Mouse (Mus musculus) right cerebral cortex, postnatal 14 days (tissue): ENCODE measurements around the gene Aldh3a2.
"Not testable (repeated sequence)": the region's sequence is repeated elsewhere in the genome, so short reads cannot be mapped to it uniquely, and the experiment has no call there.

Source experiments
- DNase-seq: peaks from one replicate; pipeline ENCODE4 v3.0.0; 2022

The Aldh3a2 gene

DNA sequence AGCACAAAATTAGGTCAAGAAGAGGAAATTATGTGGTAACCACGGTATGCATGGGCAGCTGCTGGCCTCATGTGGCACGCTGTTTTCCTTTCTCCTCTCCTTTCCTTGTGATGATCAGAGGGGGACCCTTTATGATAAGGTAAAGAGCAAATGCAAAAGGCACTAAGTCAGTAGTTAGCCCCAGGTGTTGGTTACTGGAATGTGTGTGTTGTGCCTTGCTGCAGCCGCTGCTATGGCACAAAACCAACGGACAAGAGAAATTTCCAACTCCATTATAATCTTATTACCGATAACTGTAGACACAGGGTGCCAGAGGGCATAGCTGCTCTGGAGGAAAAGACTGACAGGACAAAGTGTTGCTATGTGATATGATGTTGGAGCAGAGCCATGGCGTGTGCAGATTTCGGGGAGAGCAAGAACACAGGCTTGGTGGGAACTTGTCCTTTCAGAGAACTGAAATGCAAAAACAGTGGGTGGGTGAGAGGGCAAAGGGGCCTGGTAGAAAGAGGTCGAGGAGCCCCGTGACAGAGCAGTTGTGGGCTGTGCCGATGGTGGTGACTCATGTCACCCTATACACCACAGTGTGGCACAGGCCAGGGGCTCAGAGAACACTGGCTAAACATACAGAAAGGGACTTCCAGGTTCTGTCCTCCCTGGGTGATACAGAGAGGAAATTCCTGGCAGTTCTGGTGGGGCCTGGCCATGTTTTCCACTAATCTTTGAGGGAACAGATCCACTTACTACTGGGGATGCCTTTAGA lies 59.6 kb downstream of the Aldh3a2 start, which contains the start of gene Aldh3a1:
Aldh3a1 (plus strand) TSS at position 51 of the 760 bp plus-strand sequence.
- no peak for DNase-seq

DNA sequence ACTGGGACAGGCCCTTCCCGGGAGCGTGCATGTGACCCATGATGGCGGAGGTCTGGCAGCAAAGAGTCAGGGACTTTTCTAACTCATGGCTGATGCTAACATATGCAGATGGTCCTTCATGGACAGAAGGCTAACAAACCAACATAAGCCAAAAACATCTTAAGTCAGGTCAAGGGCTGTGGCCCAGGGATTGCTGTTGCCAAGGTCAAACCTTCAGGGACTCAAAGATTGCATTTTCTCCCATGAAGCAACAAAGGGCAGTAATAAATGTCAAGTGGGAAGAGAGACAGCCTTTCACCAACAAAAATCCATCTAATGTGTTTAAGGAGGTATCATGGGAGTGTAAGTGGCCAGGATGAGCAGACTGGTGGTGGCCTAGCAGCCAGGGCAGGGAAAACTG lies 61.1 kb downstream of the Aldh3a2 start:
- DNase-seq: no peak

DNA sequence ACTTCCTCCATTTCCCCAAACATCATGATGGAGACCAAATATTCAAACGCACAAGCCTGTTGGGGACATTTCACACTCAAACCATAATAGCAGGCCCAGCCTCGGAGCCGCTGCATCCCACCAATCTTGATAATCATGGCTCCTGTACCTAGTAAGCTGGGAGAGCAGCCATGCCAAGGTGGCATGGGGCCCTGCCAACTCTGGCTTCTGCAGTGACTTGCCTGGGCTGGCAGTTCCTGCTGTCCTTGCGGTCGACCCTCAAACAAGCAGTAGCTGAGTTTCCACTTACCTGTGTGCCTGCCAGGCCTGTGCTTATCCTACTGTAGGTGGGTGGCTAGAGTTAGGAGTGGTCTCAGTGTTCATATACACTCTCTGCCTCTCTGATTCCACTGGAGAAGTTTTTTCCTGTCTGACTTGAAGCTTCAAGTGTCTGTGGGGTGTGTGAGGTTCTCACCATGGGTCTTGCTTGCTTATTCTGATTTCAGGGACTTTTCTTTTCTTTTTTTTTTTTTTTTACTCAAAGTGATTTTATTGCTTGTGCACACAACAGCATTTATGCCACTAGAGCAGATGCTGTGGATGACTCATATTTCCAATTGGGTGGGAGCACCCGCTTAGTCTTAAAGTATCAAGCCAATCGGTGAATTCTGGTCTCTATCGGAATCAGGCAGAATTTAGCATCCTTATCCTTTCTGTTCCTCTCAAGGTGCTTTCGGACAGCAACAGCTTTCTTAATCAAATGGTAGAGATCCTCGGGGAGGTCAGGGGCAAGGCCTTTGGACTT lies 61.9 kb downstream of the Aldh3a2 start:
- DNase-seq: no peak

DNA sequence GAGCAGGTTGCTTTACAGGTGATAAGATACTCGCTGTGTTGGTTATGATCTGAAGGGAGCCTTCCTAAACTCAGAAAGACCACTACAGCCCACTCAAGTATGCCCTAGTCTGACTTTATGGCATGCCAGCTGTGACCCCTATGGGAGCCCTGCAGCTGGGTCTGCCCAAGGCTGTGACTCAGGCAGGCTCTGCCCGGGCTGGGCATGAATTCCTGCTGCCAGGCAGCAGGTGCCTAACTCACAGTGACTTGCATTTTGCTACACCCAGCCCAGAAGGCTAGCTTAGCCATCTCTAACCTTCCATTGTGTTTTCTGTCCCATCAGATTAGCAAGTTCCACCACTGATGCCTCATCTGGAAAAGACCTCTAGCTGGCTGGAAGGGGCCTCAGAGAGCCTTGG lies 64.5 kb downstream of the Aldh3a2 start:
- DNase-seq: no peak

DNA sequence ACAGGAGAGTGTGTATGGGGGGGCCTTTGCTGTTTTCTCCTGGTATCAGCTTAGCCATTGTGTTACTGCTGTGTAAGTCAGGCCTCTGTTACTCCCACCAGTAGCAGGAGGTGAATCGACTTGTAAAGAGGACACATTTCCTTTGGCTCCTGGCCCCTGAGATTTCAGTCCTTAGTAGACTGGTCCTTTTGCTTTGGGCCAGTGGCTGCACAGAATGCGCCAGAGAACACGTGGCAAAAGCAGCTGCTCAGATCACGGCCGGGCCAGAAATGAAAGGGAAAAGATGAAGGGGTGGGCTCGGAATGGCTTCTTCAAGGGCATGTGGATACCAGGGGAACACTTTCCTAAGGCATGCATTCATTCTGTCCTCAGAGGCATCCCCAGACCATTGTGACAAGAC lies 65.1 kb downstream of the Aldh3a2 start:
- DNase-seq: no peak

DNA sequence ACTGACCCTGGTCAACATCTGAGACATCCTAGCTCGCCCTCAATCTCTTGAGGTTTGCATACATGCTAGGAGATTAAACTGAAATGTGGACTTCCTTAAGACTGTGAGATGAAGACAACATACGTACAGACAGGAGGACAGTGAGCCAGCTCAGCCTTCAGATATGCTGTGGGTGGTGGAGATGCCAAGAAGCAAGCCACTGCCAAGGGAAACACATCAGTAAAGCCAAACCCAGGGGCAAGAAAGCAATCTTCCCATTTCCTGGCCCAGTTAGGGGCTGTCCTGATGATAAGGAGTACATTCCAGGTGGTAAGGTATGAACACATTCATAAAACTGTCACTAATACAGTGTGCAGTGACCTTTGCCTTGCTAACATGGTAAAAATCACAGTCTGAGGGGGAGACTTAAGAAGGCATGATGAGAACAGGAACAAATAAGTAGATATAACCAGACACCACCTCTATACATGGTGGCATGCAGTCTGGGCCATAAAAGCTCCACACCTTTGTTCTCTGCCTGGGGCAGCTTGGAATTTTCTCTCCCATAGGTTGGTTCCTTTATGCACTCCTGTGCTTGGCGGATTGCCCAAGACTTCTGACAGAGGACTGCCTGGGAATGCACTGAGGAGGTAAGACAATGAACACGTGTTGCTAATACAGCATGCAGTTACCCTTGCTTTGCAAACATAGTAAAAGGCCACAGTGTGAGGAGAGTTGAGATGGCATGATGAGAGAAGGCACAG lies 67.5 kb downstream of the Aldh3a2 start:
- DNase-seq: no peak

DNA sequence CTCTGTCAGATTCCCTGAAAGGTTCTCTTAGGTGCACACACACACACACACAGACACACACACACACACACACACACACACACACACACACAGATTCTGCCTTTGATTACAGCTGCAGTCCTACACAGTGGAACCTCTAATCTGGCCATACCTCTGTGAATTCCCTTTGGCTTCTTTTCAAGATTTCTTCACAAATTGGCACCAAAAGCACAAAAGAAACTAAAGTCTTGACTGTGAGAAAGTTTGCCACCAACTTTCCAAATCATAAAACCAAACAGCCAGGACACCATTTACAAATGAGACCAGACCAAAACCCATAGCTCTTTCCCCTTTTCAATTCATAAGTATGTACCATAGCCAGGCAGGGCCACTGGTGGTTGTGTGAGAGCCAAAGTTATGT lies 69.3 kb downstream of the Aldh3a2 start:
- DNase-seq: no peak

DNA sequence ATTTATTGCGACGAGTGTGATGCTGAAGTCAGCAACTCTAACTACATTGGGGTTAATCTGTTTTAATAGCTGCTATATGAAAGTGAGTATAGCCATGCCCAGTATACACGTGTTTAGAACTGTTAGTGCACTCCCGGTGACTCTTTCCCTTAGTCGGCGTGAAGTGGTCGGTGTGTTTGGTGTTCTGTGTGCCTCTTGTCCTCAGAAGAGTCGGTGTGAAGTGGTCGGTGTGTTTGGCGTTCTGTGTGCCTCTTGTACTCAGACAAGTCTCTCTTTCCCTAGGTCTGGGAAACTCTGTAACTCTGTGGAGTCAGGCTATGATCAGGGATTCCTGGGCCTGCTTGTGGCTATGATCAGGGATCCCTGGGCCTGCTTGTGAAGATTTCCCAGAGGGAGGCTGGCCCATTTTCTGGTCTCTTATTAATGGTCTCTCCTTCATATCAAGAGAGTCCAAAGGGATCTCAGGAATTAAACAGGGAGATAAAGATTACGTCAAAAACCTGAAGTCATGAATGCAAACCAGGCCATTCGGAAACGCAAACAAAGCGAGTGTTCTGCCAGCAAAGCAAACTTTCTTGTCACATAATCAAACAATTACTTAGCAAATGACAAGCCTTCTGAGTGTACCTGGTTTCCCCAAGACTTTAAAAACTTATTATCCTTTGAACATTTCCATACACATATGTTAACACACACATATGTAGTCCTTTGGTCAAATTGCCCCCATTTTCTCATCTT lies 70.5 kb downstream of the Aldh3a2 start:
- DNase-seq: no peak

DNA sequence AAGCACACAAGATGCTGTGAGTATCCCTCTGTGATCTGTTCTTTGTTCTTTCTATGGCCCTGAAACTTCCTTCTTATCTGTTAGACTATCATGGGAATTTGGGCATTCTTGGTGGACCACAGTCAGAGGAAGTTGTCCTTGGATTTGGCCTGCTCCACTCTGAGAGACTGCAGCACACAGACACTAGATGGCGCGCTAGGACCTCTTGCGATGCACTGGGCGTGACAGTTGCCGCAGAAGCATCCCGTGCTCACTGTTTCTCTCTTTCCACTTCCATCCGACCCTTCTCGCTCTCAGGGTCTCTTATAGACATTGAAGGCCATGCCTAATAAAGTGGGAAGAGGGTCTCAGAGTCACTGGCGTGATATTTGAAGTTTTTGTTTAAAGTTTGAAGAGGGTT lies 73.9 kb downstream of the Aldh3a2 start:
- peak; percentile 90 for DNase-seq

DNA sequence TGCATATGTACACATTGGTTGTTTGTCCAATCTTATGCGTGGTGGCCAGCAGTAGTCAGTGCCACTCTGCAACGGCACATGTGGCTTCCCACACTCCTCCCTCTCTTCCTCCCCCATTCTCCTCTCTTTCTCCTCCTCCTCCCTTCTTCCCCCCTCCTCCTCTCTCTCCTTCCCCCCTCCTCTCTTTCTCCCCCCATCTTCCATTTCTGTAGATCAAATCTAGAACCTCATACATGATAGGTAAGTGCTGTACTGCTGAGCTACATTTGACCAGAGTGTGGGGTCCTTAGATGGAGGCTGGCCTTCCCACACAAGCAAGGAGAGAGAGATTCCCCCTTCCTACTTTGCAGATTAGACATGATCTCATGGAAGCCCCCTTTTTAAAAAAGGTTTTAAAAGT lies 74.5 kb downstream of the Aldh3a2 start:
- DNase-seq: no peak

DNA sequence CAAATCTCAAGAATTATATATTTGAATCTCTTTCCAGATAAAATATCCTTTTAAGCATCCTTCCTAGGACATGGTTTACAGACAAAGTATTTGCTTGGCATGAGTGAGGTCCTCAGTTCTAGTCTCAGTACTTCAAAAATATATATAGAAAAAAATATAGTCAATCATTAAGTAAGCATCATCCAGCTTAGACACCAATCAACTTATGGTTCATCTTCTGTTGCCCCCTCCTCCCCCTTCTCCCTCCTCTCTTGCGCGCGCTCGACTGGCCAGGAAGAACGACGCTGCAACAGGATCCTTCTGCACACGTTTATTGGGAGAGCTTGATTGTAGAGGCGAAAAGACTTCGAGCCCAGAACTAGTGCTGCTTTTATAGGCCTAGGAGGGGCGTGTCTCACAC lies 75.1 kb downstream of the Aldh3a2 start:
- DNase-seq: not testable (repeated sequence)

DNA sequence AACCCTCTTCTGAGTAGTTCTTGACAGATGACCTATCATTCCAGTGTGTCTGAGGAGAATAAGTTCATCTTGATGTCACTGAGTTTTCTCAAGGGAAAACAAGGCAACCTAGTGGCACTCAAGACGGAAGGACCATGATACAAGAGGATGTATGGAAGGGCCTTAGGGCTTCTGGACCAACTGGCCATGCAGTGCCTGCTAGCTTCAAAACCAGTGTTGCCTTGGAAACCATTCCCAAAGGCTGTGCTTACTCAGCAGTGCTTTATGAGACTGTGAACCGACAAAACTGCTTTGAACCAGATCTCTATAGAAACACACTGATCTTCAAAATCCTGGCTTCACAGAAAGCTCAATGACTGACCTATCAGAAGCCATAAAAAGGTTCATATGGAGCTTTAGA lies 76.5 kb downstream of the Aldh3a2 start:
- DNase-seq: no peak

DNA sequence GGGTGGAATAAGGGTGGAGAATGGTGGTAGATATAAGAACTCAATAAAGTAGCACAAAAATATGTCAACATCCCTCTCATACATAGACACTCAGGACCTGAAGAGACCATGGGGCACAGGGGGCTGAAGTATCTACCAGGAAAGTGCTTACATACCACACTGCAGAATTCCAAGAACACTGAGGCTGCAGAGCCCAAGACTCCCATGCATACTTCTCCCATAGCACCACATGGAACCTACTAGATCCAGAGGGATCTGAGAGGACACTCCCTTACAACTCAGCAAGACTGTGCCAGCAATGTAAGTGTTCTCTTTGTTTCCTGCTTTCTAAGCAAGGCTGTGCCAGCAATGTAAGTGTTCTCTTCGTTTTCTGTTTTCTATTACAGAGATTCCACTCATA lies 83.4 kb downstream of the Aldh3a2 start:
- DNase-seq: no peak

DNA sequence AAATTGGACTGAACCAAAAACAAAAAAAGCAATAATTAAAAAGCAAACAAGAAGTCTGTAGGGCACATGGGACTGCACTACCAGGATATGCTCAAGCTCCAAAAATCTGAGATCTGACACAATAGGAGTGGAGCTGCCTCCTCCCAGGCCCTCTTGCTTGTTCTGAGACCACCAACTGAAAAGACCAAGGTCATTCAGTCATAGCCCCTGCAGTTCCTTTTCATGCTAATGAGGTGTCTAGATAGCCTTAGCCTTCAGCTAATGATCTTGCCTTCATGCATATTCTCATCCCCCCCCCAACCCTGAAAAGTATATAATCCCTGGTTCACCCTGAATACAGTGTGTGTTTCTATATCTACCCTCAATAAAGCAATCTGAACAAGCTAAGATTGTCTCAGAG lies 85.6 kb downstream of the Aldh3a2 start:
- no peak for DNase-seq

DNA sequence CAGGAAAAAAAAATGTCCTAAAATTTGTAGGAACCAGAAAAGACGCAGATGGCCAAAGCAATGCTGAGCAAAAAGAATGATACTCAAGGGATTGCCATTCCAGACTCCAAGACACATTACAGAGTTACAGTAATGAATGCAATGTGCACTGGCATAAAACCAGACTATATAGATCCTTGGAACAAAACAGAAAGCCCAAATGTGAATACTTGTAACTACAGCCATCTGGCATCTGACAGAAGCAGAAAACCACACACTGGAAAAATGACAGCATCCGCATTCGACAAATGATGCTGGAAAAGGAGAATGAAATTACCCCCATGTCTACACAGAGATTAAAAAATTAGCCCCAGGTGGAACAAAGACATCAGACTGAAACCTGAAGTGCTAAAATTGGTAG lies 86.9 kb downstream of the Aldh3a2 start:
- no peak for DNase-seq

DNA sequence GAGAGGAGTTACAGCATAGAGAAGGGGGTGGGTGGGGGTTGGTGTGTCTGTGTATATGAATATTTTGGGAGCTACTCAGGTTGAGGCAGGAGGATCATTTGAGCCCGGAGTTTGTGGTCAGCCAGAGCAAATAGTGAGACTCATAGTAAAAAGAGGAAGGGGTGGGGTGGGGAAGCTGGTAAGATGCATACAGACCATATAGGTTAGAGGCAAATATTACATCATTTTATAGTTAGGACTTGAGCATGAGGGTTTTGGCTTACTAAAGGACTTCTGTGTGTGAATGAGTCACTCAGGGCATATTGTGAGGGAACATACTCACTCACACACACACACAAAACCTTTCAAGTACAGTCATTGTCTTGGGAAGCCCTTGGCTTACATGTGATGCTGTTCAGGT lies 90.9 kb downstream of the Aldh3a2 start:
- no peak for DNase-seq

DNA sequence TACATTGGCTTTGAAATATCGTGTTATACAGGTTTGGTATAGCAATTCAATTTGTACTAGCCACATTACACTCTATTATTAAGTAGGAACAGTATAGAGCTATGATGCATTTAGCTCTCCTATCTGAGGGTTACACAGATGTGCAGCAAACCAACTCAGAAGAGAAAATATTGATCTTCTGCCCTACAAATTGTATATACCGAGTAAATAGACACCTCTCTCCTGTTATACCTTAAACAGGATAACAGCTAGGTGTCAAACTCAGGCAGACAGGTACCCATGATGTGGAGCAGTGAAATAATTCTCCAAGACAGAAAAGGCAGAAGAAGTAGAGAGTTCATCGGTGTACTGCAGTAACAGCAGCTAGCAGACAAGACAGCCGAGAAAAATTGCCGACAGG lies 91.5 kb downstream of the Aldh3a2 start:
- DNase-seq: no peak

DNA sequence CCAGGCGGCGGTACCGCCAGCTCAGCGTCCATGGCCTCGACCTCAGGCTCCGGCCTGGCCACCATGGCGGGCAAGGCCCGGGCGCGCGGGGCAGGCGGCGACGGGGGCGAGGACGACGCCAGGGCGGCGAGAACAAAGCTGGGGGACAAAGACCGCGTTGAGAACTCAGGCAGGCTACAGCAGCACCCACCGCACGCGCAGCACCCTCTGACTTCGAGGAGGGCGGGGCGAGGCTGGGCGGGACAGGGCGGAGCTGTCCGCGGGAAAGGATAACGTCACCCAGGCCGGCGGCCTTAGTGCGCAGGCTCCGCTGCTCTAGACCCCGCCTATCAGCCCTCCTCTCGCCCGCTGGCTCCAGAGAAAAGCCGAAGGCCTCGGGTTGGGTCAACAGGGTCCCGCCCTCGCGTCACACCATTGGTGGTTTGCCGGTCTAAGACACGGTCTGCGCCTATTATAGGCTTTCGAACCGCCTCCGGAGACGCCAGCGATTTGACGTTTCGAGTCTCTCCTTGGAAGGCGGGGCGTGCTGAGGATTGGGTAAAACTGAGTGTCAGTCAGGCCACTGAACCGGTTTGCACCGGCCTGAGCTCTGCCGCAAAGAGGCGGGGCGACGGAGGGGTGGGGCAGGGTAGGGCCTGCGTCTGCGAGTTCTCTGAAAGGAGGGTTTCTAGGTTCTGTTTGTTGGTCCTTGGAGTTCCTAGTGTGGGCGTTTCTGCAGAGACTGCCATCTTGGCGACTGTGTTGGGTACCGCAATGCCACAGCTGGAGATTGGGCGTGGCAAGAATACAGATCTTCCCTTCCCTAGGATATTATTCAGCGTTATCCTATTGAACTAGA lies 92.2 kb downstream of the Aldh3a2 start, which contains the start of gene Usp22:
Usp22 (minus strand) TSS at position 235 of the 838 bp plus-strand sequence.
- DNase-seq: peak; percentile 99

DNA sequence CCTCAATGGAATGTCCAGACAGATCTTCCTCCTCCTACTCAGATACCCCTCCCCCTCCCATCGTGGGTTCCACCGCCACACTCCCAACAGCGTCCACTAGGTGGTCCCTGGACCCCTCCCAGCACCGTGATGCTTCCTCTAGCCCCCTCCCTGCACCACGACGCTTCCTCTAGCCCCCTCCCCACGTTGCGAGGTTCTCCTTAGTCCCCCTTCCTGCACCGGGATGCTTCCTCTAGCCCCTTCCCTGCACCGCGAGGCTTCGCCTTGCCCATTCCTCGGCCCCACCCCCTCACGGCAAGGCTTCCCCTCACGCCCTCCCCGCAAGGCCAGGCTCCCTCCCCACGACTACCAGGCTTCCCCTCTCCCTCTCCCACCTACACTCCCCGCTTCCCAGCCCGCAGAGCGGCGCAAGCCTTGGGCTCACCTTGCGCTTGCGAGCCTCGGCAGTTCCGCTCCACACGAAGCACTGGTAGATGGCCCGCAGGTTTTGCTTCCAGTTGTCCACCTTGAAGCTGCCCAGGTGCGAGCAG lies 92.9 kb downstream of the Aldh3a2 start:
- peak; percentile 74 for DNase-seq

DNA sequence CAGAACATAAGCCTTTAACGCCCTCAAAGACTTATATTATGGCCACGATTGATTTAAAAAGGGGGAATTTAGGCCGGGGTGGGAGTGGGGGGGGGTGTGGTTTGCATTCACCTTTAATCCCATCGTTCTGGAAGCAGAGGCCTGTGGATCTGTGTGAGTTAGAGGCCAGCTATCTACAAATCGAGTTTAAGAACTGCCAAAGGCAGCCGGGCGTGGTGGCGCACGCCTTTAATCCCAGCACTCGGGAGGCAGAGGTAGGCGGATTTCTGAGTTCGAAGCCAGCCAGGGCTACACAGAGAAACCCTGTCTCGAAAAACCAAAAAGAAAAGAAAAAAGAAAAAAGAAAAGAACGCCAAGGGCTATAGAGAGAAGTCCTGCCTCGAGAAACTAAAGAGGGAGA lies 93.8 kb downstream of the Aldh3a2 start:
- not testable (repeated sequence) for DNase-seq
